Mouse (Mus musculus): ENCODE results near the gene Adtrp.

Adtrp gene

GRCm38 (mm10) chr13:41779603-41780180 is 67.8 kb downstream of the Adtrp start:
- DNase-seq (ENCODE audit: low read depth, low spot score), result no peak

GRCm38 (mm10) chr13:41773812-41774376 is 73.6 kb downstream of the Adtrp start:
- no peak for DNase-seq (ENCODE audit: low read depth, low spot score)

- DNase-seq (ENCODE audit: low read depth, low spot score), result no peak
Measured at GRCm38 (mm10) chr13:41771061-41771460, 76.4 kb downstream of the Adtrp start.

GRCm38 (mm10) chr13:41767941-41768340 is 79.5 kb downstream of the Adtrp start:
- DNase-seq (ENCODE audit: low read depth, low spot score), result no peak

- no peak for DNase-seq (ENCODE audit: low read depth, low spot score)
Measured at GRCm38 (mm10) chr13:41761986-41762385, 85.5 kb downstream of the Adtrp start.

GRCm38 (mm10) chr13:41760484-41760883 is 87.0 kb downstream of the Adtrp start:
- no peak for DNase-seq (ENCODE audit: low read depth, low spot score)

GRCm38 (mm10) chr13:41758550-41759465 is 88.7 kb downstream of the Adtrp start:
- no peak for DNase-seq (ENCODE audit: low read depth, low spot score)

GRCm38 (mm10) chr13:41753114-41753513 is 94.4 kb downstream of the Adtrp start:
- DNase-seq (ENCODE audit: low read depth, low spot score), result no peak

GRCm38 (mm10) chr13:41750481-41750880 is 97.0 kb downstream of the Adtrp start:
- no peak for DNase-seq (ENCODE audit: low read depth, low spot score)

- DNase-seq (ENCODE audit: low read depth, low spot score), result no peak
Measured at GRCm38 (mm10) chr13:41748866-41749265, 98.6 kb downstream of the Adtrp start.

- no peak for DNase-seq (ENCODE audit: low read depth, low spot score)
Measured at GRCm38 (mm10) chr13:41747691-41748090, 99.8 kb downstream of the Adtrp start.

- no peak for DNase-seq (ENCODE audit: low read depth, low spot score)
Measured at GRCm38 (mm10) chr13:41746971-41747615, 100.4 kb downstream of the Adtrp start.

GRCm38 (mm10) chr13:41740456-41741085 is 106.9 kb downstream of the Adtrp start:
- no peak for DNase-seq (ENCODE audit: low read depth, low spot score)

GRCm38 (mm10) chr13:41737628-41738309 is 109.7 kb downstream of the Adtrp start:
- DNase-seq (ENCODE audit: low read depth, low spot score), result no peak

GRCm38 (mm10) chr13:41729660-41730059 is 117.8 kb downstream of the Adtrp start:
- no peak for DNase-seq (ENCODE audit: low read depth, low spot score)

GRCm38 (mm10) chr13:41727803-41728202 is 119.7 kb downstream of the Adtrp start:
- DNase-seq (ENCODE audit: low read depth, low spot score), result no peak

- no peak for DNase-seq (ENCODE audit: low read depth, low spot score)
Measured at GRCm38 (mm10) chr13:41719331-41719730, 128.2 kb downstream of the Adtrp start.

GRCm38 (mm10) chr13:41718051-41718450 is 129.4 kb downstream of the Adtrp start:
- DNase-seq (ENCODE audit: low read depth, low spot score), result no peak
